Mouse (Mus musculus): Measurements from ENCODE around the gene Cblb. TPM values are rescaled to one million over a fixed set of nuclear protein-coding genes. Genes with fewer than 3 reads are reported as not detected.

Cblb gene
- polyA plus RNA-seq, 1 experiment from 2014 or later, result 12.1 TPM

DNA sequence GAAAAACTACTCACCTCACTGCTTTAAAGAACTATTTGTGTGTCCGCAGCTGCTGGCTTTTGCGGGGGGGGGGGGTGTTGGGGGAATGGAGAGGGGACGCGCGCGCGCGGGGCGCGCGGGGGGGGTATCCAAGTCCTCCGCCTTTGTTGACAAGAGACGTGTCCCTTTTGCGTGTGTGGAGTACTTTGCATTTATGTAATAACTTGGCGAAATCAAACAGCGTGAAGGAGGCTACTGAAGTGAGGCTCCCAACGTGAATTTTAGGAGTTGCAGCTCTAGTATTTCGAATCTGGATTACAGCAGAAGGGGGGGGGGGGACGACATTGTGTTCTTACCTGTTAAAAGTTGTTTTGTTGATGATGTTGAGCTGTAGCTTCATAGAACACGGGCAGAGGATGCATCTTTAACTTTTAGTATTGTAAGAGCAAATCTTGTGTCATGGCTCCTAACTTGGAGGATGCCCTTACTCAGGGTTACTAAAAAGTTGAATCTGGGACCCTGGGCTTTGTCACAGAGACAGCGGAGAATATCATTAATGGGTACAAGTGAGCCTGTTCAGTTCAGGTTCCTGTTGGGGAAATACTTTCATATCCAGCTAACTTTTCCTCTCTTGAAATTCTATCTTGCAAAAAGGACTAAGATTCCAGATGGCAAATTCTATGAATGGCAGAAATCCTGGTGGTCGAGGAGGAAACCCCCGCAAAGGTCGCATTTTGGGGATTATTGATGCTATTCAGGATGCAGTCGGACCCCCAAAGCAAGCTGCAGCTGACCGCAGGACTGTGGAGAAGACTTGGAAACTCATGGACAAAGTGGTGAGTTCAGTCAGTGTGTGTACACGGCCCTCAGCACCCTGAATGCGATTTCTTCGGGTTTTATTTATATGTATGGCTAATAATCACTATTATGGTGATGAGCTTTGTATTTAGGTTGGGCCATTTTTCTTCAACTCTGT is 1.6 kb downstream of the Cblb start:
- no peaks in the 10 kb centered on the region for H3K27me3 ChIP-seq (replicated peaks; ENCODE audit: control insufficient read depth, insufficient read depth, low read length)
- no peaks in the 10 kb centered on the region for H3K9me3 ChIP-seq (ENCODE audit: control insufficient read depth, low read length)
- no peak for ATAC-seq (replicated peaks; ENCODE audit: low FRiP score, low TSS enrichment, low read depth)
- H3K4me2 ChIP-seq (ENCODE audit: low read length), result peak overlapping the region; percentile 62
- H3K36me3 ChIP-seq (ENCODE audit: control insufficient read depth, insufficient read depth, low read length), result peaks cover 10% of the 10 kb centered on the region; the same call in 1 of the 2 replicates
- peak overlapping the region; percentile 83 for H3K9ac ChIP-seq (ENCODE audit: low read length)
- no peak for DNase-seq (ENCODE audit: low spot score)
- H3K4me3 ChIP-seq (ENCODE audit: low read depth, low read length), result peak overlapping the region; percentile 90
- WGBS, result 18% methylated on average over 29 of the region's 29 CpGs
- H3K27ac ChIP-seq (ENCODE audit: low read depth), result peak overlapping the region; percentile 95
- 0 out of 2 replicates have a peak, but pooled peaks cover 2% of the 10 kb centered on the region for H3K4me1 ChIP-seq (replicated peaks; ENCODE audit: control insufficient read depth, insufficient read depth, low read length)

DNA sequence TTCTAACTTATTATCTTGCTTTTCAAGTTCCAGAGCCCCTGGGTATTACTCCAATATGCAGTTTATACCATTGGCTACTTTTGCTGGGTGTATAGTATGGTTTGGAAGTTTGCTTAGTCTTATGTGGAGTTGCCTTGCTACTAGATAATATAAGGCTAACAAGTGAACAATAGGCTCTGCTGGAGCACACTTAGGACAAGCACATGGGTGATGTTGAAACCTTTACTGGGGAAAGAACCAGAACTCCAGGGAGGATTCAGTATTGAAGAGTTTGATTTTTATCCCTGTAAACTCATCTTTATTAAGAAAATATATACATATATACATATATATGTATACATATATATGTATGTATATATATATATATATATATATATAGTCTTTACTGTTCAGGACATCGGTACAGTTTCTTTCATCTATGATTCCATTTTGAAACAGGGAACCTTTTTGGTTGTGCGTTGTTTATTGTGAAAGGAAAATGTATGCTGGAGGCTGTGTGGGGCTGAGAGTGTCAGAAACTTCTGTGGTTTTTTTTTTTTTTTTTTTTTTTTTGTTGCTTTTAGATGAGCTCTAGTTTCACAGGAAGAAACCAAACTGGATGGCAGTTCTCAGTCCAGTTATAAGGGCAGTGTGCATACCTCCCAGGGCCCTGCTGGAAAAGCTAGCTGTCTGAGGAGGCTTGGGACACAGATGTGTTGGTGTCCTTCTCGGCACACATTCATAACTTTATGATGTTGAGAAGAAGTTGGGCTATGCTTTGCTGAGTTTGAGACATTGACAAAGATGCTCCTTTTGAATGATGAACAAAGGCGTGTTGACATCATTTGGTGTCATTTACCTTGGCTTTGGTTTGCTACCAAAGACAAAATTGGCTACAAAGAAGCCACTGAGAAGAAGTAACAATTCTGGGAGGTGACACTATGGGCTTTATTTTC is 2.6 kb downstream of the Cblb start:
- H3K36me3 ChIP-seq (ENCODE audit: control insufficient read depth, insufficient read depth, low read length), result peaks cover 10% of the 10 kb centered on the region; the same call in 1 of the 2 replicates
- H3K4me1 ChIP-seq (replicated peaks; ENCODE audit: control insufficient read depth, insufficient read depth, low read length), result 0 out of 2 replicates have a peak, but pooled peaks cover 2% of the 10 kb centered on the region
- no peak overlapping the region for H3K9ac ChIP-seq (ENCODE audit: low read length)
- H3K9me3 ChIP-seq (ENCODE audit: control insufficient read depth, low read length), result no peaks in the 10 kb centered on the region
- H3K4me3 ChIP-seq (ENCODE audit: low read depth, low read length), result peak overlapping the region; percentile 90; the same call in 1 of the 2 replicates
- DNase-seq (ENCODE audit: low spot score) (no peak), ATAC-seq (replicated peaks; ENCODE audit: low FRiP score, low TSS enrichment, low read depth) (no peak)
- no peaks in the 10 kb centered on the region for H3K27me3 ChIP-seq (replicated peaks; ENCODE audit: control insufficient read depth, insufficient read depth, low read length)
- peak overlapping the region; percentile 62 for H3K4me2 ChIP-seq (ENCODE audit: low read length)
- no peak overlapping the region for H3K27ac ChIP-seq (ENCODE audit: low read depth)
- WGBS, result 94% methylated on average over 4 of the region's 4 CpGs

DNA sequence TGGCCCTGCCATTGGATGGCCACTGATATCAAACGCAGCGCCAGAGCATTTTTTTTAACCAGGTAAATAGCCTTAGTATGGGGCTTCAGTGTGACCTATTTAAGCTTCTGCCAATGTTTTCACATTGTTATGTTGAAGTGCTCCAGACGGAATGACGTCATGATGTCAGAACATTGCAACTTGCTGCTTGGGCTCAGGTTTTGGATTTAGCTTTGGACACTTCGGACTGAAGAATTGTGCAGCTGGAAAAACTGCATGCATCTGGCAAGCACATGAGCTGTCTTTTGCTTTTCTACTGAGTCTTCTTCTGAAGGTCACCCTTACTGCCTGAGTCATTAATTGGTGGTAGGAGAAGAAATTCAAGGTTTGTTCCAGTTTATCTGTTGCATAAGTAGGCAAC is 3.3 kb downstream of the Cblb start:
- no peak for ATAC-seq (replicated peaks; ENCODE audit: low FRiP score, low TSS enrichment, low read depth)
- no peak overlapping the region for H3K4me3 ChIP-seq (ENCODE audit: low read depth, low read length)

GRCm38 (mm10) chr16:52036295-52036694 is 5.3 kb downstream of the Cblb start:
- no peaks in the 10 kb centered on the region for H3K9me3 ChIP-seq (ENCODE audit: control insufficient read depth, low read length)
- no peak for ATAC-seq (replicated peaks; ENCODE audit: low FRiP score, low TSS enrichment, low read depth)
- H3K9ac ChIP-seq (ENCODE audit: low read length), result no peak overlapping the region
- H3K4me2 ChIP-seq (ENCODE audit: low read length), result no peak overlapping the region
- no peak overlapping the region for H3K4me3 ChIP-seq (ENCODE audit: low read depth, low read length)
- no peak overlapping the region for H3K27ac ChIP-seq (ENCODE audit: low read depth)
- peaks cover 10% of the 10 kb centered on the region; the same call in 1 of the 2 replicates for H3K36me3 ChIP-seq (ENCODE audit: control insufficient read depth, insufficient read depth, low read length)
- no peaks in the 10 kb centered on the region for H3K27me3 ChIP-seq (replicated peaks; ENCODE audit: control insufficient read depth, insufficient read depth, low read length)
- WGBS, result 75% methylated on average over 3 of the region's 3 CpGs
- H3K4me1 ChIP-seq (replicated peaks; ENCODE audit: control insufficient read depth, insufficient read depth, low read length), result 0 out of 2 replicates have a peak, but pooled peaks cover 2% of the 10 kb centered on the region
- DNase-seq (ENCODE audit: low spot score), result no peak

More for the DNA sequence above, 3.3 kb downstream of the Cblb start:
- Histone ChIP-seq H3K27me3 (replicated peaks; ENCODE audit: control insufficient read depth, insufficient read depth, low read length) (no peaks in the 10 kb centered on the region), H3K36me3 (ENCODE audit: control insufficient read depth, insufficient read depth, low read length) (peaks cover 10% of the 10 kb centered on the region; the same call in 1 of the 2 replicates), H3K9me3 (ENCODE audit: control insufficient read depth, low read length) (no peaks in the 10 kb centered on the region), H3K27ac (ENCODE audit: low read depth) (no peak overlapping the region), H3K4me1 (replicated peaks; ENCODE audit: control insufficient read depth, insufficient read depth, low read length) (0 out of 2 replicates have a peak, but pooled peaks cover 2% of the 10 kb centered on the region), H3K9ac (ENCODE audit: low read length) (no peak overlapping the region), H3K4me2 (ENCODE audit: low read length) (no peak overlapping the region)
- DNase-seq (ENCODE audit: low spot score), result no peak
- 93% methylated on average over 5 of the region's 5 CpGs for WGBS

DNA sequence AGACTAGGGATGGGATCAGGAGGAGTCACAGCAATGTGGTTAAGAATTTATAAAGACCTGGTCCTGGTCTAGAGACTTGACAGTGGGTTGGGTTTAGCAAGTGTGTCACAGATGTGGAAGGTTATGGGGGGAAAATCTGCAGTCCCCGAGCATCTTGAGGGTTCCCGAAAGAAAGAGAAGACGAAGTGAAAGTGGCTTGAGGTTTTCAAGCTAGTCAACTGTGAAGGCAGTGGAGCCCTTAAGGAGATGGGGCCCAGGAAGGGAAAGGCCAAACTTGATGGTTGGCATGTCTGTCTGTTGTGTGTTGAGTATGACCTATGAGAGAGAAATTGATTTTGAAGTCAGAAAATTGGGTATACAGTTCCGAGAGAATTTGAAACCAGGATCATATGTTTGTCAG is 7.3 kb downstream of the Cblb start:
- 0 out of 2 replicates have a peak, but pooled peaks cover 3% of the 10 kb centered on the region for H3K4me1 ChIP-seq (replicated peaks; ENCODE audit: control insufficient read depth, insufficient read depth, low read length)
- H3K9ac ChIP-seq (ENCODE audit: low read length), result no peak overlapping the region
- H3K4me2 ChIP-seq (ENCODE audit: low read length), result no peak overlapping the region
- no peak overlapping the region for H3K4me3 ChIP-seq (ENCODE audit: low read depth, low read length)
- DNase-seq (ENCODE audit: low spot score) (no peak), ATAC-seq (replicated peaks; ENCODE audit: low FRiP score, low TSS enrichment, low read depth) (no peak)
- peaks cover 10% of the 10 kb centered on the region; the same call in 1 of the 2 replicates for H3K36me3 ChIP-seq (ENCODE audit: control insufficient read depth, insufficient read depth, low read length)
- H3K9me3 ChIP-seq (ENCODE audit: control insufficient read depth, low read length), result no peaks in the 10 kb centered on the region
- H3K27me3 ChIP-seq (replicated peaks; ENCODE audit: control insufficient read depth, insufficient read depth, low read length), result no peaks in the 10 kb centered on the region
- WGBS, result 89% methylated on average over 4 of the region's 4 CpGs
- no peak overlapping the region for H3K27ac ChIP-seq (ENCODE audit: low read depth)

GRCm38 (mm10) chr16:52038821-52039220 is 7.8 kb downstream of the Cblb start:
- ATAC-seq (replicated peaks; ENCODE audit: low FRiP score, low TSS enrichment, low read depth) (no peak), DNase-seq (ENCODE audit: low spot score) (no peak)
- H3K9me3 ChIP-seq (ENCODE audit: control insufficient read depth, low read length), result no peaks in the 10 kb centered on the region
- H3K27ac ChIP-seq (ENCODE audit: low read depth), result no peak overlapping the region
- H3K9ac ChIP-seq (ENCODE audit: low read length), result no peak overlapping the region
- H3K4me1 ChIP-seq (replicated peaks; ENCODE audit: control insufficient read depth, insufficient read depth, low read length), result 0 out of 2 replicates have a peak, but pooled peaks cover 3% of the 10 kb centered on the region
- WGBS, result 82% methylated on average over 2 of the region's 2 CpGs
- H3K4me2 ChIP-seq (ENCODE audit: low read length), result no peak overlapping the region
- H3K36me3 ChIP-seq (ENCODE audit: control insufficient read depth, insufficient read depth, low read length), result peaks cover 10% of the 10 kb centered on the region; the same call in 1 of the 2 replicates
- H3K4me3 ChIP-seq (ENCODE audit: low read depth, low read length), result no peak overlapping the region
- no peaks in the 10 kb centered on the region for H3K27me3 ChIP-seq (replicated peaks; ENCODE audit: control insufficient read depth, insufficient read depth, low read length)

DNA sequence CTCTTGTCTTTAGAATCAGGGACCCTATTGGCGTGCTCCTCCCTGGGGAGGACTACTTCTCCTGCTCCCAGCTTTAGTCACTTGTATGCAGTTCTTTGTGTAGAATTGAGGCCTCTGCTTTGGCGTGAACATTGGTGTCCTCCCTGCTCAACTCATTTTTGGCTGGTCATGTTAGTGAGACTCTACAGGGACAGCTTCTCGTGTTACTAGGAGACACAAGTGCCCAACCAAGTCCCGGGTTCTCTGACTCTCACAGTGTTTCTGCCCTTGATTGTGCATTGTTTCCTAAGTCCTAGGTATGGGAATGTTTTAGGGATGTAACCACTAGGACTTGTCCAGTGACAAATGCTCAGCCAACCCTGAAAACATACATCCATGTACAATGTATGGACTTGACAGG is 9.9 kb downstream of the Cblb start:
- H3K4me1 ChIP-seq (replicated peaks; ENCODE audit: control insufficient read depth, insufficient read depth, low read length), result 0 out of 2 replicates have a peak, but pooled peaks cover 3% of the 10 kb centered on the region
- H3K27me3 ChIP-seq (replicated peaks; ENCODE audit: control insufficient read depth, insufficient read depth, low read length), result no peaks in the 10 kb centered on the region
- ATAC-seq (replicated peaks; ENCODE audit: low FRiP score, low TSS enrichment, low read depth) (no peak), DNase-seq (ENCODE audit: low spot score) (no peak)
- H3K9ac ChIP-seq (ENCODE audit: low read length), result no peak overlapping the region
- H3K36me3 ChIP-seq (ENCODE audit: control insufficient read depth, insufficient read depth, low read length), result no peaks in the 10 kb centered on the region; the same call in 1 of the 2 replicates
- 86% methylated on average over 4 of the region's 4 CpGs for WGBS
- no peak overlapping the region for H3K4me2 ChIP-seq (ENCODE audit: low read length)
- no peak overlapping the region for H3K4me3 ChIP-seq (ENCODE audit: low read depth, low read length)
- H3K27ac ChIP-seq (ENCODE audit: low read depth), result no peak overlapping the region
- H3K9me3 ChIP-seq (ENCODE audit: control insufficient read depth, low read length), result no peaks in the 10 kb centered on the region

All from intestine, embryonic 14.5 days (tissue).